Mouse (Mus musculus): ENCODE results near the gene Rasgrf2. TPM values are rescaled to one million over a fixed set of nuclear protein-coding genes. Genes with fewer than 3 reads are reported as not detected.

The Rasgrf2 gene
- polyA plus RNA-seq, 1 experiment from 2014 or later: not detected

GRCm38 (mm10) chr13:91982080-91982479, 149.4 kb downstream of the Rasgrf2 start:
- 95% methylated on average over 3 of the region's 3 CpGs for WGBS
- Histone ChIP-seq H3K4me2 (no peak overlapping the region), H3K9ac (ENCODE audit: low read length) (no peak overlapping the region), H3K27me3 (ENCODE audit: control insufficient read depth, insufficient read depth, low read length) (no peaks in the 10 kb centered on the region), H3K36me3 (ENCODE audit: control insufficient read depth, insufficient read depth, low read length) (no peaks in the 10 kb centered on the region), H3K27ac (ENCODE audit: low read depth, low read length) (no peak overlapping the region), H3K4me3 (ENCODE audit: low read depth, low read length) (no peak overlapping the region), H3K9me3 (ENCODE audit: control insufficient read depth, low read length) (no peaks in the 10 kb centered on the region), H3K4me1 (ENCODE audit: control insufficient read depth, insufficient read depth, low read length) (no peaks in the 10 kb centered on the region)
- DNase-seq (ENCODE audit: low spot score, missing footprints) (no peak), ATAC-seq (ENCODE audit: low FRiP score) (no peak)

- Histone ChIP-seq H3K4me2 (no peak overlapping the region), H3K9ac (ENCODE audit: low read length) (no peak overlapping the region), H3K36me3 (ENCODE audit: control insufficient read depth, insufficient read depth, low read length) (no peaks in the 10 kb centered on the region), H3K9me3 (ENCODE audit: control insufficient read depth, low read length) (no peaks in the 10 kb centered on the region), H3K27me3 (ENCODE audit: control insufficient read depth, insufficient read depth, low read length) (no peaks in the 10 kb centered on the region), H3K4me3 (ENCODE audit: low read depth, low read length) (no peak overlapping the region), H3K4me1 (ENCODE audit: control insufficient read depth, insufficient read depth, low read length) (no peaks in the 10 kb centered on the region), H3K27ac (ENCODE audit: low read depth, low read length) (no peak overlapping the region)
- WGBS: 89% methylated on average over 1 of the region's 1 CpGs
- no peak for DNase-seq (ENCODE audit: low spot score, missing footprints)
- no peak for ATAC-seq (ENCODE audit: low FRiP score)
Observed at GRCm38 (mm10) chr13:91981414-91981813, 150.0 kb downstream of the Rasgrf2 start.

- Histone ChIP-seq H3K4me1 (ENCODE audit: control insufficient read depth, insufficient read depth, low read length) (no peaks in the 10 kb centered on the region), H3K27me3 (ENCODE audit: control insufficient read depth, insufficient read depth, low read length) (no peaks in the 10 kb centered on the region), H3K4me3 (ENCODE audit: low read depth, low read length) (no peak overlapping the region), H3K36me3 (ENCODE audit: control insufficient read depth, insufficient read depth, low read length) (no peaks in the 10 kb centered on the region), H3K4me2 (no peak overlapping the region), H3K9me3 (ENCODE audit: control insufficient read depth, low read length) (no peaks in the 10 kb centered on the region), H3K9ac (ENCODE audit: low read length) (no peak overlapping the region), H3K27ac (ENCODE audit: low read depth, low read length) (no peak overlapping the region)
- ATAC-seq (ENCODE audit: low FRiP score) (no peak), DNase-seq (ENCODE audit: low spot score, missing footprints) (no peak)
- WGBS: 78% methylated on average over 1 of the region's 1 CpGs
Observed at GRCm38 (mm10) chr13:91976971-91977370, 154.5 kb downstream of the Rasgrf2 start.

- ATAC-seq (ENCODE audit: low FRiP score): no peak
- WGBS: 83% methylated on average over 2 of the region's 2 CpGs
- H3K4me2 ChIP-seq: no peak overlapping the region
Observed at GRCm38 (mm10) chr13:91976541-91976940, 154.9 kb downstream of the Rasgrf2 start.

GRCm38 (mm10) chr13:91974154-91974553, 157.3 kb downstream of the Rasgrf2 start:
- DNase-seq (ENCODE audit: low spot score, missing footprints): no peak
- Histone ChIP-seq H3K9ac (ENCODE audit: low read length) (no peak overlapping the region), H3K4me1 (ENCODE audit: control insufficient read depth, insufficient read depth, low read length) (no peaks in the 10 kb centered on the region), H3K4me2 (no peak overlapping the region), H3K27ac (ENCODE audit: low read depth, low read length) (no peak overlapping the region), H3K4me3 (ENCODE audit: low read depth, low read length) (no peak overlapping the region), H3K9me3 (ENCODE audit: control insufficient read depth, low read length) (no peaks in the 10 kb centered on the region), H3K27me3 (ENCODE audit: control insufficient read depth, insufficient read depth, low read length) (no peaks in the 10 kb centered on the region), H3K36me3 (ENCODE audit: control insufficient read depth, insufficient read depth, low read length) (no peaks in the 10 kb centered on the region)
- ATAC-seq (ENCODE audit: low FRiP score): no peak
- WGBS: 94% methylated on average over 1 of the region's 1 CpGs

More at GRCm38 (mm10) chr13:91976541-91976940, 154.9 kb downstream of the Rasgrf2 start:
- no peak overlapping the region for H3K4me3 ChIP-seq (ENCODE audit: low read depth, low read length)
- no peak for DNase-seq (ENCODE audit: low spot score, missing footprints)
- no peaks in the 10 kb centered on the region for H3K36me3 ChIP-seq (ENCODE audit: control insufficient read depth, insufficient read depth, low read length)
- no peaks in the 10 kb centered on the region for H3K9me3 ChIP-seq (ENCODE audit: control insufficient read depth, low read length)
- H3K27me3 ChIP-seq (ENCODE audit: control insufficient read depth, insufficient read depth, low read length): no peaks in the 10 kb centered on the region
- no peaks in the 10 kb centered on the region for H3K4me1 ChIP-seq (ENCODE audit: control insufficient read depth, insufficient read depth, low read length)
- no peak overlapping the region for H3K27ac ChIP-seq (ENCODE audit: low read depth, low read length)
- H3K9ac ChIP-seq (ENCODE audit: low read length): no peak overlapping the region

DNA sequence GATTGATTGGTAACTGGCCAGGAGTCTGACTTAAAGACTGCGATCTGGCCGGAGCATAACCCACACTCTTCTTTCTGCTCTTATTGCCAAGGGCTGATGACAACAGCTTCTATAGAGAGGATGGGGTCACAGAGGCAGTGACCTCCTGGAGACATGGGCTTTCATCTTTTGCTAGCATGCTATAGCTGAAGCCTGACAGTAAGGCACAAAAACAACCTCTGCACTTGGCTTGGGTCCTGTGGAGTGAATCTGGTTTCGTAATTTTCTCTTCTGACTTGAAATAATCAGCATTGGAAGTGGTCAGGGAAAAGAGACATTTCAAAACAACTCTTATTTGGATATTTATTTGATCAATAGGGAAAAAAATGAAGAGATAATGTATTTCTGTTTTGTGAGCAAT, 160.2 kb downstream of the Rasgrf2 start:
- no peaks in the 10 kb centered on the region for H3K9me3 ChIP-seq (ENCODE audit: control insufficient read depth, low read length)
- no peaks in the 10 kb centered on the region for H3K27me3 ChIP-seq (ENCODE audit: control insufficient read depth, insufficient read depth, low read length)
- no peak overlapping the region for H3K9ac ChIP-seq (ENCODE audit: low read length)
- no peak for ATAC-seq (ENCODE audit: low FRiP score)
- no peak for DNase-seq (ENCODE audit: low spot score, missing footprints)
- no peaks in the 10 kb centered on the region for H3K36me3 ChIP-seq (ENCODE audit: control insufficient read depth, insufficient read depth, low read length)
- H3K4me3 ChIP-seq (ENCODE audit: low read depth, low read length): no peak overlapping the region
- H3K4me1 ChIP-seq (ENCODE audit: control insufficient read depth, insufficient read depth, low read length): no peaks in the 10 kb centered on the region
- no peak overlapping the region for H3K27ac ChIP-seq (ENCODE audit: low read depth, low read length)
- WGBS: 91% methylated on average over 3 of the region's 3 CpGs
- no peak overlapping the region for H3K4me2 ChIP-seq

DNA sequence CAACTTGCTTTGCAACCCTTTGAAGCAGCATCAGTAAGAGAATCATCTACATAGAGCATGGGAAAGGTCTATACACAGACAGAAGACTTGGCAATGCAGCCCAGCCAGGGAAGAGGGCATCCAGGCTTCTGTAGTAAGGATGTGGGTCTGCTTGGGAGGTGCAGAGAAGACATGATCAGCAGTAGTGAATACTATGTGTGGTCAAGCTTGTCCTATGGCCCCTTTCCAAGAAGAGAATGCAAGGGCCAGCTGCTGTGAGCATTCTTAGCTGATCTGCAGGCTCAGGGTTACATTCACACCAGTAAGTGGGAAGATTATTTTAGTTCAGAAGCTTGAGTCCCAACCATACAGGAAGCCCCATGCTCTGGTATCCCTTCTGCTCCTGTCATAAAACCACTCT, 175.0 kb downstream of the Rasgrf2 start:
- Histone ChIP-seq H3K27ac (ENCODE audit: low read depth, low read length) (no peak overlapping the region), H3K27me3 (ENCODE audit: control insufficient read depth, insufficient read depth, low read length) (no peaks in the 10 kb centered on the region), H3K9ac (ENCODE audit: low read length) (no peak overlapping the region), H3K36me3 (ENCODE audit: control insufficient read depth, insufficient read depth, low read length) (no peaks in the 10 kb centered on the region), H3K9me3 (ENCODE audit: control insufficient read depth, low read length) (no peaks in the 10 kb centered on the region), H3K4me3 (ENCODE audit: low read depth, low read length) (no peak overlapping the region), H3K4me2 (no peak overlapping the region), H3K4me1 (ENCODE audit: control insufficient read depth, insufficient read depth, low read length) (no peaks in the 10 kb centered on the region)
- DNase-seq (ENCODE audit: low spot score, missing footprints) (no peak), ATAC-seq (ENCODE audit: low FRiP score) (no peak)

DNA sequence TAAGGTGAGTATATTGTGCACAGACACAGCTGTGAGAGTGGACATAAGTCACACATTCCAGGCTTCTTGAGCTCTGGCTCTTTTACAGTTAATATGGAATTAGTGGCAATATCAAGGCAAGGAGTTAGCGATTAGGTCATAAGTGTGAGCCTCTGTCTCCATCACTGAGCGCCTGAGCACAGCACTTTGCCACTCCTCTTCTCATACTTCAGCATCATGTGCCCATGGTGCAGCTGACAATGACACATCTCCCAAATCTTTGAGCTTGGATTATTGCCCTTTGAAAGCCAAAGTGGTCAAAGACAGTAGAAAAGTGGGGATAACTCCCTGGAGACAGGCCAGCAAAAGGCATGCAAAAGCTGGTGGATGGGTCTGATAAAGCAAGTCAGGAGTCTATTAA, 175.8 kb downstream of the Rasgrf2 start:
- Histone ChIP-seq H3K9ac (ENCODE audit: low read length) (no peak overlapping the region), H3K9me3 (ENCODE audit: control insufficient read depth, low read length) (no peaks in the 10 kb centered on the region), H3K4me3 (ENCODE audit: low read depth, low read length) (no peak overlapping the region), H3K27ac (ENCODE audit: low read depth, low read length) (no peak overlapping the region), H3K36me3 (ENCODE audit: control insufficient read depth, insufficient read depth, low read length) (no peaks in the 10 kb centered on the region), H3K4me2 (no peak overlapping the region), H3K4me1 (ENCODE audit: control insufficient read depth, insufficient read depth, low read length) (no peaks in the 10 kb centered on the region), H3K27me3 (ENCODE audit: control insufficient read depth, insufficient read depth, low read length) (no peaks in the 10 kb centered on the region)
- DNase-seq (ENCODE audit: low spot score, missing footprints) (no peak), ATAC-seq (ENCODE audit: low FRiP score) (no peak)
- WGBS: 94% methylated on average over 2 of the region's 2 CpGs

DNA sequence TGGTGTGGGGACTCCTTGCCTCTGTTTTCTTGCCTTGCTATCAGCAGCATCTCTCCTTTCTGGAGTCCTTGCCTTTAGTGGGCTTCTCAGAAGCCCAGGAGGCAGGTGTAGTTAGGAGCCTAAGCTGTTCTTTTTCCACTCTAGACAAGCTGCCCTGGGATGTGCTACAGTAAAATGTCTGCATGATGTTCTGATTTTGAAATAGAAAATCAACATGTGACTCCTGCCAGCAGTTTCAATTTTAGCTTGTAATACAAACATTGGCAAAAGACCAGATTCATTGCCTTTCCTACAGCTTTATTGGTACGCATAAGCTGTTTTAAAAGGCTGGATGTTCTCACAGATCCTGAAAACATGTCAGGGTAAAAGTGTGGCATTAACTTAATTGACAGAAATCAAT, 176.3 kb downstream of the Rasgrf2 start:
- Histone ChIP-seq H3K4me2 (no peak overlapping the region), H3K27me3 (ENCODE audit: control insufficient read depth, insufficient read depth, low read length) (no peaks in the 10 kb centered on the region), H3K27ac (ENCODE audit: low read depth, low read length) (no peak overlapping the region), H3K4me1 (ENCODE audit: control insufficient read depth, insufficient read depth, low read length) (no peaks in the 10 kb centered on the region), H3K4me3 (ENCODE audit: low read depth, low read length) (no peak overlapping the region), H3K9me3 (ENCODE audit: control insufficient read depth, low read length) (no peaks in the 10 kb centered on the region), H3K9ac (ENCODE audit: low read length) (no peak overlapping the region), H3K36me3 (ENCODE audit: control insufficient read depth, insufficient read depth, low read length) (no peaks in the 10 kb centered on the region)
- no peak for ATAC-seq (ENCODE audit: low FRiP score)
- no peak for DNase-seq (ENCODE audit: low spot score, missing footprints)
- WGBS: 100% methylated on average over 1 of the region's 1 CpGs

GRCm38 (mm10) chr13:91940113-91940512, 191.3 kb downstream of the Rasgrf2 start:
- H3K9ac ChIP-seq (ENCODE audit: low read length): no peak overlapping the region
- no peak for DNase-seq (ENCODE audit: low spot score, missing footprints)
- no peaks in the 10 kb centered on the region for H3K9me3 ChIP-seq (ENCODE audit: control insufficient read depth, low read length)
- H3K4me3 ChIP-seq (ENCODE audit: low read depth, low read length): no peak overlapping the region
- WGBS: 91% methylated on average over 9 of the region's 9 CpGs
- ATAC-seq (ENCODE audit: low FRiP score): no peak
- no peaks in the 10 kb centered on the region for H3K4me1 ChIP-seq (ENCODE audit: control insufficient read depth, insufficient read depth, low read length)
- no peaks in the 10 kb centered on the region for H3K36me3 ChIP-seq (ENCODE audit: control insufficient read depth, insufficient read depth, low read length)
- no peak overlapping the region for H3K27ac ChIP-seq (ENCODE audit: low read depth, low read length)
- H3K27me3 ChIP-seq (ENCODE audit: control insufficient read depth, insufficient read depth, low read length): no peaks in the 10 kb centered on the region
- H3K4me2 ChIP-seq: no peak overlapping the region

Measured in midbrain, embryonic 11.5 days (tissue).